Mouse (Mus musculus) neural tube, embryonic 13.5 days (tissue): Measurements from ENCODE around the gene Hip1. TPM values are rescaled to one million over a fixed set of nuclear protein-coding genes. Genes with fewer than 3 reads are reported as not detected.

Experiments used
- ATAC-seq: fragments of 200-750 bp; cut with Nextera tagmentation; 2 replicates; pipeline ENCODE4 v1.8.0; 2017; ENCODE audit warnings: low read depth, mild to moderate bottlenecking, moderate TSS enrichment, moderate library complexity
- H3K27ac ChIP-seq: fragments of 300-500 bp; sonication (generic); replicated peaks from 2 replicates; pipeline ENCODE4 v1.5.1; 2015; ENCODE audit warnings: moderate library complexity, mild to moderate bottlenecking, inconsistent platforms
- H3K27me3 ChIP-seq: fragments of 300-500 bp; sonication (generic); 2 replicates; pipeline ENCODE4 v1.6.1; 2015; ENCODE audit warnings: mild to moderate bottlenecking, inconsistent platforms
- H3K36me3 ChIP-seq: fragments of 300-500 bp; sonication (generic); 2 replicates; pipeline ENCODE4 v1.6.1; 2015; ENCODE audit warnings: mild to moderate bottlenecking, inconsistent platforms
- H3K4me1 ChIP-seq: fragments of 300-500 bp; sonication (generic); replicated peaks from 2 replicates; pipeline ENCODE4 v1.6.1; 2015; ENCODE audit warnings: inconsistent platforms
- H3K4me2 ChIP-seq: fragments of 300-500 bp; sonication (generic); 2 replicates; pipeline ENCODE4 v1.6.1; 2015; ENCODE audit warnings: inconsistent platforms, mild to moderate bottlenecking, moderate library complexity
- H3K4me3 ChIP-seq: fragments of 300-500 bp; sonication (generic); 2 replicates; pipeline ENCODE4 v1.5.1; 2015; ENCODE audit warnings: mild to moderate bottlenecking, inconsistent platforms
- H3K9ac ChIP-seq: fragments of 300-500 bp; sonication (generic); 2 replicates; pipeline ENCODE4 v1.6.1; 2015; ENCODE audit warnings: moderate library complexity, mild to moderate bottlenecking, inconsistent platforms
- H3K9me3 ChIP-seq: fragments of 300-500 bp; sonication (generic); 2 replicates; pipeline ENCODE4 v1.6.1; 2016; ENCODE audit warnings: inconsistent platforms
- WGBS: fragments of 180-500 bp; shearing (Covaris S2); methylation state at CpG from one replicate; pipeline ENCODE4 v1.1.7; 2015; 5-methylcytosine and 5-hydroxymethylcytosine counted together
- polyA plus RNA-seq: library from polyadenylated mRNA; unstranded; fragments of >200 nt; fragmentation: Nextera tagmentation; extraction: Ambion mirVana; gene quantifications from 2 replicates; pipeline ENCODE4 v1.2.1, GENCODE M21; 2015

Gene Hip1
- 48.3 and 48.6 TPM in 2 replicates for polyA plus RNA-seq

- Histone ChIP-seq H3K4me3 (peak within 1 kb of the TSS; percentile 72), H3K9me3 (no peaks in the 10 kb centered on the region), H3K4me2 (peak within 1 kb of the TSS; percentile 91), H3K27me3 (no peaks in the 10 kb centered on the region), H3K9ac (peak within 1 kb of the TSS; percentile 73), H3K36me3 (no peaks in the 10 kb centered on the region), H3K27ac (peak within 1 kb of the TSS; percentile 70), H3K4me1 (peaks cover 20% of the 10 kb centered on the region)
- ATAC-seq = peak; percentile 99
- under 1% methylated on average over 46 of the region's 46 CpGs for WGBS
These were observed at the start of gene Hip1 for GRCm38 (mm10) chr5:135544865-135545797. Hip1 (minus strand) TSS chr5:135545120.

- H3K4me2 ChIP-seq = no peak overlapping the region
- 78% methylated on average over 12 of the region's 12 CpGs for WGBS
- H3K4me3 ChIP-seq = no peak overlapping the region
- H3K9ac ChIP-seq = no peak overlapping the region
- no peaks in the 10 kb centered on the region for H3K4me1 ChIP-seq
- peaks cover 2% of the 10 kb centered on the region; the same call in 1 of the 2 replicates for H3K9me3 ChIP-seq
- no peak overlapping the region for H3K27ac ChIP-seq
- H3K36me3 ChIP-seq = no peaks in the 10 kb centered on the region
- ATAC-seq = no peak
- no peaks in the 10 kb centered on the region for H3K27me3 ChIP-seq
These were observed 45.3 kb upstream of the Hip1 start for GRCm38 (mm10) chr5:135589996-135590784.

- no peak overlapping the region for H3K27ac ChIP-seq
- H3K4me3 ChIP-seq = no peak overlapping the region
- no peak for ATAC-seq
- H3K4me2 ChIP-seq = no peak overlapping the region
- 88% methylated on average over 4 of the region's 4 CpGs for WGBS
- H3K9ac ChIP-seq = no peak overlapping the region
- no peaks in the 10 kb centered on the region for H3K27me3 ChIP-seq
- no peaks in the 10 kb centered on the region for H3K36me3 ChIP-seq
- H3K9me3 ChIP-seq = peaks cover 2% of the 10 kb centered on the region; the same call in 1 of the 2 replicates
- no peaks in the 10 kb centered on the region for H3K4me1 ChIP-seq
These were observed 42.8 kb upstream of the Hip1 start for GRCm38 (mm10) chr5:135587764-135588163.

- H3K36me3 ChIP-seq = no peaks in the 10 kb centered on the region
- H3K4me1 ChIP-seq = no peaks in the 10 kb centered on the region
- H3K9ac ChIP-seq = no peak overlapping the region
- H3K27ac ChIP-seq = no peak overlapping the region
- no peaks in the 10 kb centered on the region for H3K27me3 ChIP-seq
- no peak for ATAC-seq
- H3K9me3 ChIP-seq = no peaks in the 10 kb centered on the region
- 93% methylated on average over 8 of the region's 8 CpGs for WGBS
- H3K4me3 ChIP-seq = no peak overlapping the region
- no peak overlapping the region for H3K4me2 ChIP-seq
These were observed 40.8 kb upstream of the Hip1 start for GRCm38 (mm10) chr5:135585691-135586090.

GRCm38 (mm10) chr5:135582330-135582729 is 37.4 kb upstream of the Hip1 start:
- Histone ChIP-seq H3K27ac (no peak overlapping the region), H3K27me3 (no peaks in the 10 kb centered on the region), H3K4me3 (no peak overlapping the region), H3K9ac (no peak overlapping the region), H3K36me3 (no peaks in the 10 kb centered on the region), H3K4me2 (no peak overlapping the region), H3K9me3 (0 out of 2 replicates have a peak, but pooled peaks cover 6% of the 10 kb centered on the region), H3K4me1 (no peaks in the 10 kb centered on the region)
- ATAC-seq = no peak
- 88% methylated on average over 4 of the region's 4 CpGs for WGBS

- no peak overlapping the region for H3K4me2 ChIP-seq
- 82% methylated on average over 10 of the region's 10 CpGs for WGBS
- H3K9ac ChIP-seq = no peak overlapping the region
- H3K27ac ChIP-seq = no peak overlapping the region
- ATAC-seq = 0 out of 2 replicates have a peak, but pooled peaks have one; percentile 36
- no peaks in the 10 kb centered on the region for H3K4me1 ChIP-seq
- 0 out of 2 replicates have a peak, but pooled peaks cover 6% of the 10 kb centered on the region for H3K9me3 ChIP-seq
- H3K27me3 ChIP-seq = no peaks in the 10 kb centered on the region
- no peaks in the 10 kb centered on the region for H3K36me3 ChIP-seq
- H3K4me3 ChIP-seq = no peak overlapping the region
These were observed 34.4 kb upstream of the Hip1 start for GRCm38 (mm10) chr5:135579331-135579751.

- Histone ChIP-seq H3K9ac (no peak overlapping the region), H3K4me3 (no peak overlapping the region), H3K9me3 (0 out of 2 replicates have a peak, but pooled peaks cover 6% of the 10 kb centered on the region), H3K27me3 (no peaks in the 10 kb centered on the region), H3K27ac (no peak overlapping the region), H3K36me3 (no peaks in the 10 kb centered on the region), H3K4me2 (no peak overlapping the region), H3K4me1 (no peaks in the 10 kb centered on the region)
- 72% methylated on average over 4 of the region's 4 CpGs for WGBS
- ATAC-seq = no peak
These were observed 31.1 kb upstream of the Hip1 start for GRCm38 (mm10) chr5:135576055-135576454.

- no peak for ATAC-seq
These were observed 28.1 kb upstream of the Hip1 start, which contains the start of gene Ccl24 for GRCm38 (mm10) chr5:135573006-135573405. Ccl24 (minus strand) TSS chr5:135573049.

GRCm38 (mm10) chr5:135568698-135569097 is 23.8 kb upstream of the Hip1 start:
- Histone ChIP-seq H3K9me3 (no peaks in the 10 kb centered on the region), H3K4me3 (no peak overlapping the region), H3K4me1 (no peaks in the 10 kb centered on the region), H3K4me2 (no peak overlapping the region), H3K36me3 (no peaks in the 10 kb centered on the region), H3K9ac (no peak overlapping the region), H3K27ac (no peak overlapping the region), H3K27me3 (no peaks in the 10 kb centered on the region)
- WGBS = 71% methylated on average over 6 of the region's 6 CpGs
- ATAC-seq = no peak

More at GRCm38 (mm10) chr5:135573006-135573405, 28.1 kb upstream of the Hip1 start, which contains the start of gene Ccl24:
- Histone ChIP-seq H3K4me1 (no peaks in the 10 kb centered on the region), H3K9ac (no peak within 1 kb of the TSS), H3K36me3 (no peaks in the 10 kb centered on the region), H3K4me3 (no peak within 1 kb of the TSS), H3K27ac (no peak within 1 kb of the TSS), H3K4me2 (no peak within 1 kb of the TSS), H3K27me3 (no peaks in the 10 kb centered on the region), H3K9me3 (no peaks in the 10 kb centered on the region)
- WGBS = 91% methylated on average over 6 of the region's 6 CpGs

- no peaks in the 10 kb centered on the region for H3K27me3 ChIP-seq
- H3K9me3 ChIP-seq = no peaks in the 10 kb centered on the region
- no peak overlapping the region for H3K4me3 ChIP-seq
- 84% methylated on average over 6 of the region's 6 CpGs for WGBS
- H3K4me1 ChIP-seq = no peaks in the 10 kb centered on the region
- no peaks in the 10 kb centered on the region for H3K36me3 ChIP-seq
- H3K9ac ChIP-seq = no peak overlapping the region
- no peak for ATAC-seq
- no peak overlapping the region for H3K27ac ChIP-seq
- no peak overlapping the region for H3K4me2 ChIP-seq
These were observed 22.8 kb upstream of the Hip1 start for GRCm38 (mm10) chr5:135567556-135568265.

- H3K4me2 ChIP-seq = no peak within 1 kb of the TSS
- no peak within 1 kb of the TSS for H3K4me3 ChIP-seq
- H3K9me3 ChIP-seq = 0 out of 2 replicates have a peak, but pooled peaks cover 3% of the 10 kb centered on the region
- no peak for ATAC-seq
- WGBS = 84% methylated on average over 3 of the region's 3 CpGs
- H3K36me3 ChIP-seq = no peaks in the 10 kb centered on the region
- H3K27me3 ChIP-seq = no peaks in the 10 kb centered on the region
- H3K9ac ChIP-seq = no peak within 1 kb of the TSS
- H3K27ac ChIP-seq = no peak within 1 kb of the TSS
- no peaks in the 10 kb centered on the region for H3K4me1 ChIP-seq
These were observed 18.5 kb upstream of the Hip1 start, which contains the start of gene Ccl26 for GRCm38 (mm10) chr5:135563469-135563868. Ccl26 (minus strand) TSS chr5:135563569.
